ENCODE assay signal across 7 mouse cellular contexts in the genomic region with DNA sequence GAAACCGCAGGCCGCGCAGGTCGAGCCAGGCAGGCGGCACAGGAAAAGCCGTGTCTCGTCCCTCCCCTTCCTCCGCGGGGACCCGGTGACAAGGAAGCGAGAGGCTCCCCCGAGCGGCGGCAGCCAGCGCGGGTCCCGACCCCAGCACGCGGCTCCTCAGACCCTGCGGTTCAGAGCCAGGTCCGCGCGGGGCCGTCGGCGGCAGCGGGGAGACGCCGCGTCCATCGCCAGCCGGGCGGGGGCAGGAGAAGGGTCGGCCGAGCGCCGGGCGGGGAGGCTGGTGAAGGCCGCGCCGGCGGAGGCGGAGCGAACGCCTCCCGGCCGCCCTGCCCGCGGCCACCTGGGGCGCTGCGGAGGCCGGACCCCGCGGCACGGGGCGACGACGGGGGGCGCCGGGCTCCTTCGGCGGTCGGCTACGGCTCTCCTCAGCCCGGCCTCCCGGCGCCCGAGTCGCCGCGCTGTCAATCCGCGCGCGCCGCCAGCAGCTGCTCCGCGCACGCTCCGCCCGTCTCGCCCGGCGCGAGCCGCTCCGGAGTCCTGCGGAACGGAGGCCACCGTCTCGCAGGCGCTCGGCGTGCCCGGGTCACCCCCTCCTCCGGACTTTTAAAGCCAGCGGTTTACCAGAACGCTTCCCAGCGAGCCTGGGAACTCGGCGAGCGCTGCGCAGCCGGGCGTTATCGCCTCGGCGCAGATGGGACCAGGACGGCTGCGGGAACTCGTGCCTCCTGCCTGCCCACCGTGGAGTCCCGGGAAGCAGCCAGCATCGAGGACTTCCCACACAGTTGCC. TPM values are rescaled to one million over a fixed set of nuclear protein-coding genes. Genes with fewer than 3 reads are reported as not detected.
A peak's percentile ranks its signal among the peaks of the same experiment; 100 is the strongest.
DNase-seq lines count a peak whose midpoint lies in the region; ATAC-seq lines count a peak whose summit lies in the region.

A gene (minus strand): TSS at position 247 of the 787 bp plus-strand sequence.

- H3K9ac ChIP-seq in embryonic facial prominence, embryonic 11.5 days (replicated peaks; ENCODE audit: low read length), result peak within 1 kb of the TSS; percentile 98
- peak within 1 kb of the TSS; percentile 95 for H3K9ac ChIP-seq in midbrain, embryonic 12.5 days (replicated peaks)

- no peaks in the 10 kb centered on the region for H3K36me3 ChIP-seq in embryonic facial prominence, embryonic 11.5 days (replicated peaks; ENCODE audit: control insufficient read depth, insufficient read depth, low read depth, low read length)
- H3K36me3 ChIP-seq in limb, embryonic 10.5 days, result peaks cover 26% of the 10 kb centered on the region
- peaks cover 10% of the 10 kb centered on the region for H3K36me3 ChIP-seq in midbrain, embryonic 12.5 days

- peak within 1 kb of the TSS; percentile 58 for H3K4me2 ChIP-seq in embryonic facial prominence, embryonic 11.5 days (ENCODE audit: low read depth, low read length)
- peak within 1 kb of the TSS; percentile 59 for H3K4me2 ChIP-seq in midbrain, embryonic 12.5 days (replicated peaks)

- H3K4me1 ChIP-seq in embryonic facial prominence, embryonic 11.5 days (ENCODE audit: control insufficient read depth, insufficient read depth, low read length), result no peaks in the 10 kb centered on the region
- H3K4me1 ChIP-seq in limb, embryonic 10.5 days, result peaks cover 11% of the 10 kb centered on the region
- H3K4me1 ChIP-seq in midbrain, embryonic 12.5 days, result peaks cover 15% of the 10 kb centered on the region

- H3K9me3 ChIP-seq in embryonic facial prominence, embryonic 11.5 days (replicated peaks; ENCODE audit: control insufficient read depth, low read length), result no peaks in the 10 kb centered on the region
- H3K9me3 ChIP-seq in limb, embryonic 10.5 days (replicated peaks), result no peaks in the 10 kb centered on the region
- no peaks in the 10 kb centered on the region for H3K9me3 ChIP-seq in midbrain, embryonic 12.5 days

- peak; percentile 93 for ATAC-seq in embryonic facial prominence, embryonic 11.5 days (replicated peaks; ENCODE audit: insufficient number of reproducible peaks, low FRiP score, low TSS enrichment, low read depth)
- peak; percentile 95 for ATAC-seq in midbrain, embryonic 12.5 days (ENCODE audit: low FRiP score, low read depth)

- peak; percentile 91 for DNase-seq in adrenal gland, postnatal 14 days
- DNase-seq in embryonic facial prominence, embryonic 11.5 days (ENCODE audit: low spot score), result peak; percentile 90
- DNase-seq in heart, adult 11 months, result peak; percentile 99
- DNase-seq in kidney, adult 18-20 months, result peak; percentile 91
- peak; percentile 89 for DNase-seq in limb, embryonic 10.5 days (ENCODE audit: low spot score)
- peak; percentile 75 for DNase-seq in skeletal muscle tissue, adult 2 months (ENCODE audit: low read depth, low spot score)

- 0% methylated on average over 64 of the region's 114 CpGs for WGBS in embryonic facial prominence, embryonic 11.5 days
- whole genome bisulfite sequencing in limb, embryonic 10.5 days, result under 1% methylated on average over 102 of the region's 114 CpGs
- under 1% methylated on average over 55 of the region's 114 CpGs for WGBS in midbrain, embryonic 12.5 days

- peak within 1 kb of the TSS; percentile 69 for H3K4me3 ChIP-seq in embryonic facial prominence, embryonic 11.5 days (ENCODE audit: low read depth, low read length)
- H3K4me3 ChIP-seq in limb, embryonic 10.5 days, result peak within 1 kb of the TSS; percentile 92
- peak within 1 kb of the TSS; percentile 77 for H3K4me3 ChIP-seq in midbrain, embryonic 12.5 days

- peak within 1 kb of the TSS; percentile 99 for H3K27ac ChIP-seq in embryonic facial prominence, embryonic 11.5 days (replicated peaks; ENCODE audit: low read depth, low read length)
- H3K27ac ChIP-seq in limb, embryonic 10.5 days, result peak within 1 kb of the TSS; percentile 99
- peak within 1 kb of the TSS; percentile 99 for H3K27ac ChIP-seq in midbrain, embryonic 12.5 days (replicated peaks)

- H3K27me3 ChIP-seq in embryonic facial prominence, embryonic 11.5 days (ENCODE audit: control insufficient read depth, insufficient read depth, low read length), result no peaks in the 10 kb centered on the region
- H3K27me3 ChIP-seq in limb, embryonic 10.5 days (ENCODE audit: low read depth, poor library complexity, severe bottlenecking), result no peaks in the 10 kb centered on the region
- 0 out of 2 replicates have a peak, but pooled peaks cover 2% of the 10 kb centered on the region for H3K27me3 ChIP-seq in midbrain, embryonic 12.5 days

RNA-seq across cellular contexts. Expression of the gene that starts here (rescaled TPM):
- total RNA-seq in adrenal gland, postnatal 14 days (2021), result 92.9 and 94.0 TPM in 2 replicates
- 33.7 and 36.9 TPM in 2 replicates for polyA plus RNA-seq in embryonic facial prominence, embryonic 11.5 days (2014; fragmentation: Nextera tagmentation; extraction: Ambion mirVana)
- 32.0 and 39.5 TPM in 2 replicates for polyA plus RNA-seq in limb, embryonic 10.5 days (2016; fragmentation: Nextera tagmentation; extraction: Ambion mirVana)
- polyA plus RNA-seq in midbrain, embryonic 12.5 days (2016; fragmentation: Nextera tagmentation; extraction: Ambion mirVana), result 40.8 and 41.5 TPM in 2 replicates

Comparison
In these comparisons a context has a peak if more than half of its experiments do, and no peak if none do; other contexts are left out.
1. Peak in every context shown above with its lines: DNase-seq, ATAC-seq, H3K4me3 ChIP-seq and H3K27ac ChIP-seq.